8 mouse cellular contexts compared by ENCODE assay signal in genomic region chr6:81987010-81987409, GRCm38 (mm10). TPM values are rescaled to one million over a fixed set of nuclear protein-coding genes. Genes with fewer than 3 reads are reported as not detected.
DNase-seq lines count a peak whose midpoint lies in the region; ATAC-seq and TF ChIP-seq lines count a peak whose summit lies in the region.

No protein-coding gene starts in this region.

- no peak overlapping the region for H3K4me2 ChIP-seq in forebrain, postnatal 0 days (ENCODE audit: low read depth)
- no peak overlapping the region for H3K4me2 ChIP-seq in lung, embryonic 16.5 days (ENCODE audit: low read depth, low read length)

- H3K9me3 ChIP-seq in MEL (replicated peaks; ENCODE audit: insufficient read depth, low read length): no peaks in the 10 kb centered on the region
- no peaks in the 10 kb centered on the region for H3K9me3 ChIP-seq in forebrain, postnatal 0 days (ENCODE audit: low read length)
- H3K9me3 ChIP-seq in hindbrain, embryonic 10.5 days: no peaks in the 10 kb centered on the region
- 0 out of 2 replicates have a peak, but pooled peaks cover 4% of the 10 kb centered on the region for H3K9me3 ChIP-seq in lung, embryonic 16.5 days (ENCODE audit: control insufficient read depth, low read length)

- TF ChIP-seq CTCF in MEL (IDR thresholded peaks at IDR 0.05 in 2 of 3, conservative IDR thresholded peaks at IDR 0.05 in 1 of 3; ENCODE audit: control insufficient read depth in 1 of 3, insufficient read depth in 1 of 3, low read depth in 2 of 3, low read length in 3 of 3, poor library complexity in 1 of 3, severe bottlenecking in 1 of 3): peak; percentile 7 to 75 (median 50); a peak in 4 of 6 replicates
- TF ChIP-seq CTCF in forebrain, postnatal 0 days (IDR thresholded peaks at IDR 0.05; ENCODE audit: low read depth): peak; percentile 92
- TF ChIP-seq CTCF in thymus, adult 2 months (IDR thresholded peaks at IDR 0.05; ENCODE audit: borderline replicate concordance, control insufficient read depth, extremely low read depth, insufficient read depth, low read length, poor library complexity): peak; percentile 89

- peak; percentile 76 for ATAC-seq in forebrain, postnatal 0 days
- ATAC-seq in lung, embryonic 16.5 days (ENCODE audit: low read depth): peak; percentile 82

- peak; percentile 33 for TF ChIP-seq RAD21 in MEL (IDR thresholded peaks at IDR 0.05; ENCODE audit: low read depth, low read length)

- H3K79me2 ChIP-seq in MEL (ENCODE audit: control insufficient read depth, insufficient read depth, low read length, poor library complexity): no peaks in the 10 kb centered on the region

- no peak overlapping the region for H3K4me3 ChIP-seq in MEL (ENCODE audit: control insufficient read depth in 1 of 2, insufficient read depth in 1 of 2, low read depth in 2 of 2, low read length in 2 of 2)
- H3K4me3 ChIP-seq in forebrain, postnatal 0 days (ENCODE audit: low read depth, low read length): no peak overlapping the region
- no peak overlapping the region for H3K4me3 ChIP-seq in hindbrain, embryonic 10.5 days
- no peak overlapping the region for H3K4me3 ChIP-seq in lung, embryonic 16.5 days (ENCODE audit: low read length)
- no peak overlapping the region for H3K4me3 ChIP-seq in thymus, adult 2 months (ENCODE audit: control insufficient read depth, insufficient read depth, low read length)

- TF ChIP-seq POLR2A in MEL (IDR thresholded peaks at IDR 0.05; ENCODE audit: control insufficient read depth in 1 of 2, insufficient read depth in 1 of 2, low read depth in 1 of 2, low read length in 2 of 2, poor library complexity in 1 of 2): no peak
- TF ChIP-seq POLR2A in thymus, adult 2 months (IDR thresholded peaks at IDR 0.05; ENCODE audit: control insufficient read depth, extremely low read depth, insufficient read depth, low read length, poor library complexity): no peak

- H3K9ac ChIP-seq in MEL (ENCODE audit: control insufficient read depth, low read depth, low read length, poor library complexity, severe bottlenecking): no peak overlapping the region
- H3K9ac ChIP-seq in forebrain, postnatal 0 days: no peak overlapping the region
- peak overlapping the region; percentile 43 for H3K9ac ChIP-seq in lung, embryonic 16.5 days (ENCODE audit: low read length)

- peak; percentile 40 for DNase-seq in MEL (ENCODE audit: low read depth, low spot score)
- DNase-seq in cerebellum, adult 11 months: peak; percentile 45
- DNase-seq in forebrain, postnatal 0 days: peak; percentile 87
- DNase-seq in hindbrain, embryonic 10.5 days (ENCODE audit: low spot score): peak; percentile 84
- DNase-seq in layer of hippocampus, adult 8-10 months (ENCODE audit: low spot score in 2 of 2): peak; percentile 79 to 80
- peak; percentile 84 for DNase-seq in ovary, postnatal 14 days (ENCODE audit: low spot score)
- peak; percentile 63 for DNase-seq in thymus, adult 2 months

- no peak for TF ChIP-seq EP300 in MEL (IDR thresholded peaks at IDR 0.05; ENCODE audit: low read depth in 1 of 2, low read length in 2 of 2)

- H3K4me1 ChIP-seq in MEL (ENCODE audit: control insufficient read depth in 1 of 2, insufficient read depth in 2 of 2, low read length in 2 of 2): no peaks in the 10 kb centered on the region
- 0 out of 2 replicates have a peak, but pooled peaks cover 7% of the 10 kb centered on the region for H3K4me1 ChIP-seq in forebrain, postnatal 0 days (ENCODE audit: insufficient read depth)
- peaks cover 18% of the 10 kb centered on the region for H3K4me1 ChIP-seq in hindbrain, embryonic 10.5 days (replicated peaks)
- H3K4me1 ChIP-seq in lung, embryonic 16.5 days (replicated peaks; ENCODE audit: control insufficient read depth, insufficient read depth, low read length): peaks cover 19% of the 10 kb centered on the region
- no peaks in the 10 kb centered on the region for H3K4me1 ChIP-seq in thymus, adult 2 months (replicated peaks; ENCODE audit: control insufficient read depth, insufficient read depth, low read length)

- H3K27me3 ChIP-seq in MEL (ENCODE audit: control insufficient read depth in 1 of 2, insufficient read depth in 2 of 2, low read length in 2 of 2): no peaks in the 10 kb centered on the region; a peak in 1 of 4 replicates
- no peaks in the 10 kb centered on the region for H3K27me3 ChIP-seq in forebrain, postnatal 0 days (ENCODE audit: insufficient read depth, low read length)
- H3K27me3 ChIP-seq in hindbrain, embryonic 10.5 days (ENCODE audit: insufficient read depth, poor library complexity, severe bottlenecking): peaks cover 15% of the 10 kb centered on the region
- no peaks in the 10 kb centered on the region for H3K27me3 ChIP-seq in lung, embryonic 16.5 days (ENCODE audit: control insufficient read depth, insufficient read depth, low read depth, low read length)
- no peaks in the 10 kb centered on the region for H3K27me3 ChIP-seq in thymus, adult 2 months (ENCODE audit: control insufficient read depth, insufficient read depth, low read length)

- no peak overlapping the region for H3K27ac ChIP-seq in MEL (ENCODE audit: control insufficient read depth, low read depth, low read length)
- H3K27ac ChIP-seq in forebrain, postnatal 0 days (ENCODE audit: low read depth, low read length): no peak overlapping the region
- peak overlapping the region; percentile 70 for H3K27ac ChIP-seq in hindbrain, embryonic 10.5 days
- 0 out of 2 replicates have a peak overlapping the region, but pooled peaks have one; percentile 40 for H3K27ac ChIP-seq in lung, embryonic 16.5 days (ENCODE audit: low read length)
- H3K27ac ChIP-seq in thymus, adult 2 months (ENCODE audit: control insufficient read depth, insufficient read depth, low read length): no peak overlapping the region

- no peaks in the 10 kb centered on the region for H3K36me3 ChIP-seq in MEL (ENCODE audit: control insufficient read depth in 1 of 2, insufficient read depth in 2 of 2, low read length in 2 of 2)
- no peaks in the 10 kb centered on the region for H3K36me3 ChIP-seq in forebrain, postnatal 0 days (ENCODE audit: insufficient read depth)
- no peaks in the 10 kb centered on the region for H3K36me3 ChIP-seq in hindbrain, embryonic 10.5 days
- H3K36me3 ChIP-seq in lung, embryonic 16.5 days (ENCODE audit: control insufficient read depth, insufficient read depth, low read length): no peaks in the 10 kb centered on the region
- no peaks in the 10 kb centered on the region for H3K36me3 ChIP-seq in thymus, adult 2 months (ENCODE audit: control insufficient read depth, insufficient read depth, low read length)

- WGBS in forebrain, postnatal 0 days: under 1% methylated on average over 9 of the region's 9 CpGs
- 3% methylated on average over 9 of the region's 9 CpGs for WGBS in hindbrain, embryonic 10.5 days
- WGBS in lung, embryonic 16.5 days: 0% methylated on average over 9 of the region's 9 CpGs
- 3% methylated on average over 9 of the region's 9 CpGs for WGBS in thymus, adult 2 months

TF ChIP-seq in MEL, 35 proteins besides CTCF, POLR2A, EP300 and RAD21:
- no peak for TF ChIP-seq ZC3H11A (IDR thresholded peaks at IDR 0.05; ENCODE audit: low read depth, low read length)
- TF ChIP-seq SMC3 (IDR thresholded peaks at IDR 0.05; ENCODE audit: low read depth, low read length): peak; percentile 39

RNA-seq across cellular contexts. Expression of gene Mrpl19, which starts 21.3 kb away (rescaled TPM):
- total RNA-seq in MEL (2012; rRNA removed): 36.6 and 39.3 TPM in 2 replicates
- 10 to 100 TPM in 1 of 2 experiments, not detected in 1; 89.0 TPM for polyA plus RNA-seq in MEL (2012; ENCODE audit: insufficient read depth in 1 of 2, insufficient read length in 2 of 2, low read depth in 1 of 2, low replicate concordance in 2 of 2, missing spikeins in 1 of 2)
- total RNA-seq in forebrain, postnatal 0 days (2014; rRNA removed): 9.4 and 10.2 TPM in 2 replicates
- 31.7 and 42.7 TPM in 2 replicates for polyA plus RNA-seq in forebrain, postnatal 0 days (2015; fragmentation: Nextera tagmentation; extraction: Ambion mirVana)
- polyA plus RNA-seq in hindbrain, embryonic 10.5 days (2016; fragmentation: Nextera tagmentation; extraction: Ambion mirVana): 59.2 and 62.2 TPM in 2 replicates
- total RNA-seq in layer of hippocampus, adult 8-10 months (2022): 10 to 100 TPM; 31.2 to 35.8 (median 32.9) TPM
- 32.4 and 44.3 TPM in 2 replicates for polyA plus RNA-seq in lung, embryonic 16.5 days (2015; fragmentation: Nextera tagmentation; extraction: Ambion mirVana)
- 5.6 and 5.9 TPM in 2 replicates for polyA plus RNA-seq in thymus, adult 2 months (2012; rRNA removed)

RNA-seq across cellular contexts. Expression of gene Eva1a, which starts 53.8 kb away (rescaled TPM):
- not detected in 2 replicates for total RNA-seq in MEL (2012; rRNA removed)
- not detected for polyA plus RNA-seq in MEL (2012; ENCODE audit: insufficient read depth in 1 of 2, insufficient read length in 2 of 2, low read depth in 1 of 2, low replicate concordance in 2 of 2, missing spikeins in 1 of 2)
- 1.3 and 1.4 TPM in 2 replicates for total RNA-seq in forebrain, postnatal 0 days (2014; rRNA removed)
- polyA plus RNA-seq in forebrain, postnatal 0 days (2015; fragmentation: Nextera tagmentation; extraction: Ambion mirVana): 1.9 and 2.0 TPM in 2 replicates
- 3.2 and 3.3 TPM in 2 replicates for polyA plus RNA-seq in hindbrain, embryonic 10.5 days (2016; fragmentation: Nextera tagmentation; extraction: Ambion mirVana)
- 10 to 100 TPM; 12.8 to 16.0 (median 14.0) TPM for total RNA-seq in layer of hippocampus, adult 8-10 months (2022)
- polyA plus RNA-seq in lung, embryonic 16.5 days (2015; fragmentation: Nextera tagmentation; extraction: Ambion mirVana): 38.8 and 42.4 TPM in 2 replicates
- polyA plus RNA-seq in thymus, adult 2 months (2012; rRNA removed): 2.5 and 3.1 TPM in 2 replicates

Comparison
In these comparisons a context has a peak if more than half of its experiments do, and no peak if none do; other contexts are left out.
1. H3K27ac ChIP-seq: peak in hindbrain, embryonic 10.5 days (single experiment) and lung, embryonic 16.5 days (single experiment); none in MEL (single experiment), forebrain, postnatal 0 days (single experiment) and thymus, adult 2 months (single experiment).
2. Peak in every context shown above with its lines, with median percentiles within 50 percentile points of each other: DNase-seq and CTCF ChIP-seq.